Mouse (Mus musculus) A20 (cell line): Measurements from ENCODE around the gene Rsrc1.
"Not testable (repeated sequence)": the region's sequence is repeated elsewhere in the genome, so short reads cannot be mapped to it uniquely, and the experiment has no call there.

Source experiments
- DNase-seq: peaks from one replicate; pipeline ENCODE4 v3.0.0-alpha.2; 2011; ENCODE audit warnings: low read depth, low spot score

Rsrc1 gene

GRCm38 (mm10) chr3:66983481-66983880 lies 2.3 kb downstream of the Rsrc1 start:
- DNase-seq, result peak; percentile 58

- peak; percentile 94 for DNase-seq
Observed at GRCm38 (mm10) chr3:66985539-66986286, 4.5 kb downstream of the Rsrc1 start.

GRCm38 (mm10) chr3:66986287-66986560 lies 5.0 kb downstream of the Rsrc1 start:
- DNase-seq, result no peak

GRCm38 (mm10) chr3:66996820-66997219 lies 15.6 kb downstream of the Rsrc1 start:
- no peak for DNase-seq

- DNase-seq, result no peak
Observed at GRCm38 (mm10) chr3:67036387-67037062, 55.3 kb downstream of the Rsrc1 start.

- peak; percentile 10 for DNase-seq
Observed at GRCm38 (mm10) chr3:67059755-67060154, 78.6 kb downstream of the Rsrc1 start.

- no peak for DNase-seq
Observed at GRCm38 (mm10) chr3:67070575-67071488, 89.6 kb downstream of the Rsrc1 start.

GRCm38 (mm10) chr3:67073653-67074052 lies 92.5 kb downstream of the Rsrc1 start:
- DNase-seq, result not testable (repeated sequence)

GRCm38 (mm10) chr3:67075484-67075883 lies 94.3 kb downstream of the Rsrc1 start:
- no peak for DNase-seq

- no peak for DNase-seq
Observed at GRCm38 (mm10) chr3:67084742-67085141, 103.6 kb downstream of the Rsrc1 start.

- peak; percentile 57 for DNase-seq
Observed at GRCm38 (mm10) chr3:67108428-67108827, 127.2 kb downstream of the Rsrc1 start.

GRCm38 (mm10) chr3:67116317-67116716 lies 135.1 kb downstream of the Rsrc1 start:
- peak; percentile 10 for DNase-seq

GRCm38 (mm10) chr3:67132521-67132920 lies 151.3 kb downstream of the Rsrc1 start:
- peak; percentile 29 for DNase-seq

GRCm38 (mm10) chr3:67135749-67136375 lies 154.7 kb downstream of the Rsrc1 start:
- no peak for DNase-seq

- DNase-seq, result no peak
Observed at GRCm38 (mm10) chr3:67144952-67145351, 163.8 kb downstream of the Rsrc1 start.

GRCm38 (mm10) chr3:67146280-67146679 lies 165.1 kb downstream of the Rsrc1 start:
- DNase-seq, result no peak

GRCm38 (mm10) chr3:67147246-67147645 lies 166.1 kb downstream of the Rsrc1 start:
- no peak for DNase-seq

- peak; percentile 46 for DNase-seq
Observed at GRCm38 (mm10) chr3:67197179-67197578, 216.0 kb downstream of the Rsrc1 start.

- DNase-seq, result no peak
Observed at GRCm38 (mm10) chr3:67213047-67213457, 231.9 kb downstream of the Rsrc1 start.

GRCm38 (mm10) chr3:67232617-67233241 lies 251.5 kb downstream of the Rsrc1 start:
- DNase-seq, result no peak

- not testable (repeated sequence) for DNase-seq
Observed at GRCm38 (mm10) chr3:67242451-67242850, 261.3 kb downstream of the Rsrc1 start.
